Mouse (Mus musculus) embryonic facial prominence, embryonic 14.5 days (tissue): ENCODE measurements around the gene Adgrf5. TPM values are rescaled to one million over a fixed set of nuclear protein-coding genes. Genes with fewer than 3 reads are reported as not detected.

Experiments used
- polyA plus RNA-seq: library from polyadenylated mRNA; unstranded; fragments of >200 nt; fragmentation: Nextera tagmentation; extraction: Ambion mirVana; gene quantifications from 2 replicates; pipeline ENCODE4 v1.2.1, GENCODE M21; 2014

Adgrf5 gene
- polyA plus RNA-seq, 1 experiment from 2014 or later: 13.0 TPM

Other genes with a start within 250 kb of the Adgrf5 start
- gene Adgrf1, start 90.1 kb upstream of the Adgrf5 start, polyA plus RNA-seq: 0.08 TPM in 1 of 2 replicates, not detected in the other
- 0.38 and 0.45 TPM in 2 replicates for gene Mep1a, start 142.4 kb downstream of the Adgrf5 start, polyA plus RNA-seq
- gene Ankrd66, start 183.2 kb downstream of the Adgrf5 start, polyA plus RNA-seq: 0.60 TPM in 1 of 2 replicates, not detected in the other
- gene Pla2g7, start 207.6 kb downstream of the Adgrf5 start, polyA plus RNA-seq: 16.1 and 17.5 TPM in 2 replicates